Mouse (Mus musculus) adrenal gland, postnatal 4 days (tissue): Measurements from ENCODE around the gene Grin3b. TPM values are rescaled to one million over a fixed set of nuclear protein-coding genes. Genes with fewer than 3 reads are reported as not detected.
A peak's percentile ranks its signal among the peaks of the same experiment; 100 is the strongest.
"Not testable (repeated sequence)": the region's sequence is repeated elsewhere in the genome, so short reads cannot be mapped to it uniquely, and the experiment has no call there.

ENCODE experiments used
- DNase-seq, 2 experiments: peaks; one replicate each; pipeline ENCODE4 v3.0.0; 2021 to 2022; ENCODE audit warnings: low spot score in 2 of 2, mixed read lengths in 2 of 2
- total RNA-seq, 2 experiments: library from RNA; stranded (reverse); gene quantifications; 2 replicates each; pipeline ENCODE4 v1.2.3; 2021

Grin3b gene
- total RNA-seq, 2 experiments from 2014 or later: 0.25 to 0.39 TPM

DNA sequence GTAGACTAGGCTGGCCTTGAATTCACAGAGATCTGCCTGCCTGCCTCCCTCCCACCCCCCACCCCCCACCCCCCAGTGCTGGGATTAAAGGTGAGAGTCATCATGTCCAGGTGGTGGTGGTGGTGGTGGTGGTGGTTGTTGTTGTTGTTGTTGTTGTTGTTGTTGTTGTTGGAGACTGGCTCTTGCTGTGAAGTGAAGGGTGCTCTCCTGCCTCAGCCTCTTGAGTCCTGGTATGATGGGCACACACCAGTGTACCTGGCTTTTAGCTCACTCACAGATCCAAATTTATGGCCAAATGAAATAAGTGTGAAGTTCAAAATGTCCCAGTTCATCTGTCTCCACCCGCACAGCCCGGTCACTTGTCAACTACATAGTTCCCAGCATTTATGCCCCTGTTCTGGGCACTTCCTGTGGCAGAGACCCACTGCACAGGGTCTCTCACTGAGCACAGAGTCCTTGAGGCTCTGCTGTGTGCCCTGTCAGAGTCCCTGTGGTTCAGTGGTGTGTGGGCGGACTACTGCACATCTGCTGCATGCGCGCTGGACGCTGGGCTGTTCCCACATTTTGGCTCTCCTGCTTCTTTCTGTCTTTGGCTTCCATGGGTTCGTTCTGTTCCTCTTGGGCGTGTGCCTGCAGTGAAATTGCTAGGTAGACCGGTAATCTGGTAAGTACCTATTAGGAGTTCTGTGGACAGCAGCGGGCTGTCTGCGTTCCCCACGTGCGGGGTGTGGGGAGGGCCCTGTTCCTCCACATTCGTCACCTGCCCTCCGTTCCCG lies 35.5 kb upstream of the Grin3b start:
- no peak for DNase-seq

DNA sequence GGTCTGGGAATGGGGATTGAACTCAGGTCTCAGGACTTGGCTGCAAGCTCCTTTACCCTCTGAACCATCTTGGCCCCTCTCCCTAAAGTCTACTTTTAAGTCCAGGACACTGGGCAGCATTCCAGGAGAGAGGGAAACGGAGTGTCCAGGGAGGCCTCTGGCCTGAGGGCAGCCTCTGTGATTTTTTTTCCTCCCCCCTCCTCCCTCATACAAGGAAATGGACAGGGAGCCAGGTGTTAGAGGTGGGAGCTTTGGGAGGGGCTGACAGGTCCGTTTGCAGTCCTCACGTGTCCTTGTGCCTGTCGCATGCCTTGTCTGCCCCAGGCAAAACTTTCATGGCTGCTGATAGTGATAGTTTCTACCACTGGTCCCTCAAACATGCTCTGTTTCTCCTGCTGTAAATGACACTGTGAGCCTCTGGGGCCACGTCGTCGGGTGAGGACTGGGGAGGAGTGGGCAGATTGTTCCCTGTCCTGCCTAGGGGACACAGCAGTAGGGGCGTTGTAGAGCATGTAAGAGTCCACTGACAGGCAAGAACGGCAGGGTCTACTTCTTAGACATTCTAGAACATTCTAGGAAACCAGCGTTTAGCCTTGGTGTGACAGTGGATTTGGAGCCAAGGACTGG lies 34.1 kb upstream of the Grin3b start:
- DNase-seq: no peak

DNA sequence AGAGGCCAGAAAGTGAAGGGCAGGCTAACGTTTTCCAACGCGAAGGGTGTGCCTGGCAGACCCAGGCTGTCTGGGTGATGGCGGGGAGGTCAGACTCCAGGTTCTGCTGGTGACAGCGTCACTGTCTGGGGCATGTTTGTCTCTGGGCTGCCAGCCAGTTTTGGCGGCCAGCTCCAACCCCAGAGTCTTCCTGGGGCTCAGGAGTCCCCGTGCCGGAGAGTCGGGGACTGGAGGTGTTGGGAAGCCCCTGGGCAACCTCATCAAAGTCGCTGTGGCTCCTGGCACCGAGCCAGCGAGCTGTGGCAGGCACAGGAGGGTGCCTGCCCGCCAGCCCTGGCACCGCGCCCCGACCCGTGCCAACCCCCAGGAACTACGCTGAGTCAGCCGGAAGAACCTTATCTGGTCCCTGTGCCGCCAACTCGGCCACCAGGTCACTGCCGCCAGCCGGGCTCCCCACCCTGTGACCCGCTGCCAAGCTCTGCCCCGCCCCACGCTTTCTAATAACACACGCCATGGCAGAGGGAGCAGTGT lies 33.5 kb upstream of the Grin3b start:
- peak; percentile 60 to 81 for DNase-seq

DNA sequence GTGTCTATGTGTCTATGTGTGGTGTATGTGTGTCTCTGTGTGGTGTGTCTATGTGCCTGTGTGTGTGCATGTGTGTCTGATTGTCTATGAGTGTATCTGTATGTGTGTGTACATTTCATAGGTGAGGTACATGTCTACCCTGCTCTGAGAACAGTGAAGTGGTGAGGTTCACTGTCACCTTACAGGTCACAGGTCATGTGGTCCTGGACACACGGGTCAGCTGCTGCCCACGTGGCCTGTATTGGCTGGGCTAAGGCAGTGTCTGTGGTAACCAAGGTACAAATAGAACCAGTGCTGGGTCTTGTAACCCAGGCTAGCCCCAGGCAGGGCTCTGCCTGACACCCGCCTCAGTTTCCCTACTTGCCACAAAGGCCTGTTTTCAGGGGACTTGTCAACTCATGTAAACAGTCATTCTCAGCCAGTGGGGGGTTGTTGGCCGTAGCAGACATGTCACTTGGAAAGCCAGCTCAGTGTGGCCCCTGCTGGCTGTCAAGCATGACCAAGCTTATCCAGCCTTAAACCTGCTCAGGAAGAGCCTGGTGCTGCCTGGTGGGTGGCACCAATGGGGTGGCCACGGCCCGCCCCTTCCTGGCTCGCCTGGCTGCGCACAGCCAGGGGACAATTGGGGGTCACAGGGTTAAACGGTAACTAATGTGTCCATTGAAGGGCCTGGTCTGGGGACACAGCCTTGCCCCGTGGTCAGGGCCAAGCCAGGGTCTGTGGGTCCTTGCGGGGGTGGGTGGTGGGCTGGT lies 32.6 kb upstream of the Grin3b start:
- no peak for DNase-seq

DNA sequence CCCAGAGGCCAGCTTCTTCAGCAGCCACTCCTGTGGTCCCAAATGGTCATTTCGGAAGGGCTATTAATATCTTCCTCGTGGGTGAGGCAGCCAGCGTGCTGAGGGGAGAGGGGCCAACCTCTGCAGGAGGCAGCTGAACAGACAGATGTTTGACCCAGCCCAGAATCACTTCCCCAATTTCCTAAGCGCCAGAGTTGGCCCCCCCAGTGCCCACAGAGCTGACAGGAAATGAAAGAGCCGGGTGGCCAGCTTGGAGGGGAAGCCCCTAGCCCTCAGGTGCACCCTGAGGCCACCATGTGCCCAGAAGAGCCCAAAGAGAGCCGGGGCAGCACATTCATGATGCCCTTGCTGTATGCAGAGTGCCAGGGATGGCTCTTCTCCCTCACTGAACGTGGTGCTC lies 29.8 kb upstream of the Grin3b start:
- no peak for DNase-seq

DNA sequence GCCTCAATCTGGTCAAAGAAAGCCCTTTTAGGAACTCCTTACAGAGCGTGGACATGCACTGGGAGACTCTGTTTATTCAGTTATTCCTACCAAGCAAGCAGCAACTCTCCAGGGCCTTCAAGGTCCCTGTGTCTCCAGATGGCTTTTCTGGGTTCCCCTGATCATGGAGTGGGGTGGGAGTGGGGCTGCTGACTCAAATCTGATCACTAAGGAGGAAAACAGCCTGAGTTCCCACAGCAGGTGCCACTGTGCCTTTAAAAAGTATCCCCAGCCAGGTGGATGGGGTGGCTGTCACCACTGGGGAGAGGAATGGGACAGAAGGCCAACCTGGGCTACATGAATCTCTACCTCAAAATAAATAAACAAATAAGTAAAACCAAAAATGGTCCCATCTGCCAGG lies 27.5 kb upstream of the Grin3b start:
- no peak for DNase-seq

DNA sequence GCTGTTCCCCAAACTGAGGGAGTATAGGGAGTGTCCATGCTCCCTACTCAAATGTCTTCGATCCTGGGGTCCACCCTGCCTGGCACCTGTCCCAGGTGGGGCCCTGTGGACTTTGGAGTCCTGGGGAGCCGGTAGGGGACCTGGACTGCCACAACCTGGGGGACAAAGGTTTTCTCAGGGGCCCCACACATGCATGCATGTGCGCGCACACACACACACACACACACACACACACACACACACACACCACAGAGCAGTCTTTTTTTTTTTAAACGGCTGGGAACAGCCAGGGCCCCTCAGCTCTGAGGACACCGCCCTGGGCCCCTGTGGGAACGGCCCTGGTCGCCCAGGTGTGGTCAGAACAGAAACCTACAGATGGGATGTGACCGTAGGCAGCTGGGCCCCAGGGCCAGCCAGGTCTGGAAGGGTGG lies 27.0 kb upstream of the Grin3b start:
- DNase-seq: no peak

DNA sequence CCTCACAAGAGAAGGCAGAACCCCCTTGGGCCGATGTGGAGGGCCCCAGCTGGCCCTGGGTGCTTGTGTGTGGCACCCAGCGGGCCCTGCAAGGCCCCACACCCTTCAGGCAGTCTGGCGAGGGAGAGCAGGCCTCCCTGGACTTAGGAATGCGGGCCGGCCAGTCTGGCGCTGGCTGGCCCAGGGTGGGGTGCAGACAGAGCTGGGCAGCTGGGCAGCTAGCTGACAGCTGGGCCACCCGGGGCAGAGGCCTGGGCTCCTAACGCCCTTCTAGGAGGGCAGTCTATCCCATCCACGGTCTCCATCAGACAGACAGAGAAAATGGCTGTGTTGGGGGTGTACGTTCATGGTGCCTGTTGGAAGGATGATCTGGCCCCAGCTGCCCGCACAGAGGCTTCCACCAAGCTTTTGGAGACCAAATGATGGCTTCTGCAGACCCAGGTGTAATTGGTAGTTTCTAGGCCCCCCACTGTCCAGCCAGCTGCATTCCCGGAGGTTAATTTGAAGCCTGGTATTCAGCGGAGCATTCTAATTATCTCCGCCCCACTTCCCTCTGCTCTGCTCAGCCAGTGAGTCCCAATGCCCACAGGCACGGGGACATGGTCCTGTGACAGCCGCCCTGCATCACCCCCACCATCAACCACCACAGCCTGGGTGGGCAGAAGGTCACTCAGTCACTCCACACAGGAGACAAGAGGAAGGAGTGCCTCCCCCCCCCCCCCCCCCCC lies 24.8 kb upstream of the Grin3b start:
- no peak for DNase-seq

DNA sequence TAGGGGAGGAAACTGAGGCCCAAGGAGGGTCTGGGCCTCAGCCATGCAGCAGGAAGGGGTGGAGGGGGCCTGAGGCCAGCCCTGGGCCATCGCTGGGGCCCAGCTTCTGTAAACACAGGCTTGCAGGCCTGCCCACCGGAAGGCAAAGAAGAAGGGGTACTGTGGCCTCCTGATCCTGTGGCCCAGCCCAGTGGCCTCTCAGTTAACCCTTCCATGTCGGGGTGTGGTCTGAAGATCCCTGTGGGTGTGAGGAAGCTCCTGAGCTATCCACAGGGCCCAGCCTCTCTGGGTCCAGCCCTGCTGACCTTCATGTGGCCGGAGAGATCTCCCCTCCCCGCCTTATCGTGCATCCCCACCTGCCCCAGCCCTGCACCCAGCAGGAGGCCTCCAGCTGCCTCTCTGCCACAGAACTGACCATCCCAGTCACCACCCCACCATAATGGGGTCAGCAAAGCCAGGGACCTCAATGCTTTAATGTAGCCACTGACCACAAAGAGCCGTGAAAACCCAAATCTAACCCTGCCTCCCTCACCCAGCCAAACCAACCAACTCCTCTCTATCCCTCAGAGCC lies 23.7 kb upstream of the Grin3b start:
- DNase-seq: no peak

DNA sequence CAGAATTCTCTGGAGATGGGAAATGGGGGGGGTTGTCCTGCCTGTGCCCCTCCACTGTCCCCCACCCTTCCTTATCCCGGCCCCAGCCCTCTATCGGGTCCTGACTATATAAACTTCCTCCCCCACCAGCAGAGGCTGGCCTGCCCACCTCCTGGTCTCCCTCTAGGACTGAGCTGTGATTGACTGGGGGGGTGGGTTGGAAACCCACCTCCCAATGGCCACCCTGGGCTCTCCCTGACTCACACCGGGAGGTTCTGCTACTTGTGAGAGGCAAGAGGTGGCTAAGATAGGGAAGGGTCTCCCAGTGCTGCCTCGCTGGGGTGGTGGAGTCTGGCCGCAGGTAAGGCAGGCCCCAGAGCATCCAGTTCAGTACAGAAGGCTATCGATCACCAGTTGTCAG lies 23.0 kb upstream of the Grin3b start:
- DNase-seq: no peak

DNA sequence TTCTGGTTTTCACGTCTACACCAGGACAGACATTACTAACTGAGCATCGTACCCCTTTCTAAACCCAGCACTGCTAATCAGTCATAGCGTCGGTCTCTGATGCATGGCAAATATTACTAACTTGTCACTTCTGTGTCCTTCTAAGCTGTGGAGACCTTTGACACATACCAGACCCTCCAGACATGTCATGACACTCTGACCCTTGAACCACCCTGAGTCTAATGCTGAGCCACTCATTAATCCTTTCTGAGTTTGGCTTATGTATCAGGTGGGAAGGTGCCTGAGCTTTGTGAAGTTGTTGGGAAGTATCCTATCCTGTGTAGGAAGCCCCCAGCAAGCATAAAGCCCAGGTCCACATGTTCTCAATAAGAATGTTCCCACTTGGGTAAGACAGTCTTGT lies 20.6 kb upstream of the Grin3b start:
- no peak for DNase-seq

DNA sequence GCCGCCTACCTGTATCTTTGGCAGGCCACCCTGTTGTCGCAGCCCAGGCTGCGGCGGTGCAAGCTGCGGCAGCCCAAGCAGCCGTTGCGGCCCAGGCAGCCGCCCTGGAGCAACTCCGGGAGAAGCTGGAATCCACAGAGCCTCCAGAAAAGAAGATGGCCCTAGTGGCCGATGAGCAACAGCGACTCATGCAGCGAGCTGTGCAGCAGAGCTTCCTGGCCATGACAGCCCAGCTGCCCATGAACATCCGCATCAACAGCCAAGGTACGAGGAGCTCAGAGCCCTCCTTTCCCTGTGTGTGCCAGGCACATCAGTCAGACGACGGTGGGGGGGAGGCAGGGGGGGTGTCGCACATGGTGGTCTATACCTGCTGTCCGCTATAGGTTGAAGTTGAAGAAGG lies 19.9 kb upstream of the Grin3b start:
- no peak for DNase-seq

DNA sequence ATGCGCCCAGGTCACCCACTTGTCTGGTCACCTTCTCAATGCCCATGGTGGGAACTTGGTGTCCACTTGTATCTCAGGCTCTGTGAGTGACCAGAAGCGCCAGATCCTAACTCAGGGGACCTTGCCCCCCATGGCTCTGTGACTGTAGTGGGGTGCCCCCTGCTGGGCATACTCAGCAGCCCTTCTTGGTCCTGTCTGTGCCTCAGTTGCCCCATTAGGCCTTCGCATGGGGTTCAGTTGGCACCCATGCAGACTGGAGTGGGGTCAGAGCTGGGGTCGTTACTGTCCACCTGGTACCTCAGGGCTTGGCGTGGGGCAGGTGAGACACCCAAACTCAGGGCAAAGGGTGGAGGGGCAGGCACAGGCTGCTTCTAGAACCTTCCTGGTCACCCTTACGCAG lies 16.6 kb upstream of the Grin3b start:
- DNase-seq: no peak

DNA sequence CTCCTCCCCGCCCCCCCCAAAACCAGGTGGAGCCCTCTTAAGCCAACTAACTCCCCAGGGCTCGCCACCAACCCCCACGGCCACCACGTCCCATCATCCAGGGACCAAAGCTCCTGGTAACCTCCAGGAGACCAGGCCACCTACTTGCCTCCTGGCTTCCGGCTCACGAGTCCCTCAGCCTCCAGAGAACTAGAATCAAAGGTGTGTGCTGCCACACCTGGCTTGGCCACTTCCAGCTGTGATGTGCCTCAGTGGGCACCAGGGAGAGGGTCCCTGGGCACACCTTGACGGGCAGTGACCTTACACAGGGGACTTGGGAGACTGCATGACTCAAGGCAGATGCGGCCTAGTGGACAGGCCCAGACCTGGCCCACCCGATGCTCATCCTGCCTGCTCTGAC lies 14.8 kb upstream of the Grin3b start:
- DNase-seq: no peak

DNA sequence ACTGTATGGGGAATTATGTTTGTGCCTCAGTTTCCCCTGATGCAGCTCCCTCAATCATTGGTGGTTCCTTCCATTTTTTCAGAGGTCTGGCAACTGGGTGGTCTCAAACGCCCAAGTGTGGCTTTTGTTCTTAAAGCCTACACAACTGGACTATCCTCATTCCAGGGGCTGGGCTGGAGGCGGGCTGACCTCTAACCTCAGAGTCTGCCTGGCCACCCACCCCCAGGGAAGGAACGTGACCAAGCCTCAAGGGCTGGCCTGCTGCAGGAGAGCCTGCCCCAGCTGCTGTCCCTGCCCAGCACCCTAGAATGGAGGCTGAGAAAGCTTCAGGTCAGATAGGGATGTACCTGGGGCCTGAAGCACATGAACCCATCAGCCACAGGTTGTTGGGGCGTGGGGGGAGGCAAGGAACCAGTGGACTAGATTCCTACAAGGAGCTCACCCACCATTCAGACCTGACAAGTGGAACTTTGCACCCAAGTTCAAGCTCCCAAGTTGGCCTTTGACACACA lies 13.8 kb upstream of the Grin3b start:
- DNase-seq: no peak

DNA sequence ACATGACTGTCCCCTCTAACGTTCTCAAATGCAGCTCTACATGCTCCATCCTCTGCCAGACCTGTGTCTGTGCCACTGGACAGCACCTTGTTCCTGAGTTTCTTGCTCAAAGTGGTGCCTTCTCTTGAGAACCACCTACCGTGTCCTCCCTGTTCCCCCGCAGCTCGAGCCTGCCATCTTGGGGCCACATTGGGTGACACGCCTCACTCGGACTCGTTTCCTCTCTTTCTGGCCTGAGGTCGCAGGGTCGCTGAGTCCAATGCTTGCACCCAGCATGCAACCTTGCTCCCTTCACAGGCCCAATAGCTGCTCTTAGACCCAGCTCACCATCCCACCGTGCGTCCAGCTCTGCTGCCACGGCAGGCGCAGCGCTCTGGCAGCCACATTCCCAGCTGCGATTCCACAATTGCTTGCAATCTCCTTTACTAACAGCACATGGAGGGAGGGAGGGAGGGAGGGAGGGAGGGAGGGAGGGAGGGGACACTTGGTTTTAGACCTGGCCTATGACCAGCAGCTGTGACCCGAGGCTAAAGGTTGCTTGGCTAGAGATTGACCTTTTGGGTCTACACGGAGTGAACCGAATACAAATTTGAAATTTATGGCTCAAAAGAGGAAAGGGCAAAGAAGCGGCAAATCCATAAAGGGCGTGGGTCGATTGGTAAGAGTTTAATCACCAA lies 12.2 kb upstream of the Grin3b start:
- DNase-seq: peak; percentile 61 to 74

DNA sequence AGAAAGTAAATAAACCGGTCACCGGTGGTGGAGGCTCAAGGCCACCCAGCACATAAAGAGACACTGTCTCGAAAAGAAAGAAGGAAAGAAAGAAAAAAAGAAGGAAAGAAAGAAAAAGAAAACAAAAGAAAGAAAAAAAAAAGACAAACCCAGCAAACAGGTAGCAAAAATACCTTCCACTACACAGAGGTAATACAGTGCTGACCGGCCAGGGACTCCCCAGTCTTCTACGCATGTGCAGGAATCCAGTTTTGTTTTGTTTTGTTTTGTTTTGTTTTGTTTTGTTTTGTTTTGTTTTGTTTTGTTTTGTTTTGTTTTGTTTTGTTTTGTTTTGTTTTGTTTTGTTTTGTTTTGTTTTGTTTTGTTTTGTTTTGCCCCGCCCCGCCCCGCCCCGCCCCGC lies 11.1 kb upstream of the Grin3b start:
- not testable (repeated sequence) for DNase-seq

DNA sequence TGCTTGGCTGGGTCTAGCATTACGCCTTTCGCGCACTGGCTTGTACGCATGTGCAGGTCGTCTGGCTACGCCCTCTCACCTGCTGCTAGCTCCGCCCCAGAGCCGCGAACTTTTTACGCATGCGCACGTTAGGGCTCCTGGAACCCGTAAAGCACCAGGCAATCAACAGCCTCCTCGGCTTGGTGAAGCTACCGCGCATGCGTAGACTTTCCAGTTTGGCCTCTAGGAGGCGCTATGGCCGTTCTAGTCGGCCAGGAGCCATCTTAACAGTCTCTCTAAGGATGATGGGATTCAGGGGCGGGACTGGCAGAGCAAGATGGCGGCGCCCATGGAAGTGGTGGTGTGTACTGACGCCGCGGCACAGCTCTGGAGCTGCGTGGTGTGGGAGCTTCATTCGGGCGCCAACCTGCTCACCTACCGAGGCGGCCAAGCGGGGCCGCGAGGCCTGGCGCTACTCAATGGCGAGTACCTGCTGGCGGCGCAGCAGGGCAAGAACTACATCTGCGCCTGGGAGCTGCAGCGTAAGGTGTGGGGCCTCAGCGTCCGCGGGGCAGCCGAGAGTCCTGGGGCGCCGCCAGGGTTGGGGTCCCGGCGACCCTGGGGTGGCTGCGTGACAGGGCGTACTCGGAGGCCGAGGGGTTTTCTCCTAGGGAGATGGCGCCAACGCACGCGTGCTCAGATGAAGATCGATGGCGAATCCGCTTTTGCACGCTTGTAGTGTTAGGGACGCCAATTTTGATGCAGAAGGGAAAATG lies 10.5 kb upstream of the Grin3b start, which contains the start of gene Wdr18:
Wdr18 (plus strand) TSS at position 306 of the 755 bp plus-strand sequence.
- peak; percentile 97 to 99 for DNase-seq

DNA sequence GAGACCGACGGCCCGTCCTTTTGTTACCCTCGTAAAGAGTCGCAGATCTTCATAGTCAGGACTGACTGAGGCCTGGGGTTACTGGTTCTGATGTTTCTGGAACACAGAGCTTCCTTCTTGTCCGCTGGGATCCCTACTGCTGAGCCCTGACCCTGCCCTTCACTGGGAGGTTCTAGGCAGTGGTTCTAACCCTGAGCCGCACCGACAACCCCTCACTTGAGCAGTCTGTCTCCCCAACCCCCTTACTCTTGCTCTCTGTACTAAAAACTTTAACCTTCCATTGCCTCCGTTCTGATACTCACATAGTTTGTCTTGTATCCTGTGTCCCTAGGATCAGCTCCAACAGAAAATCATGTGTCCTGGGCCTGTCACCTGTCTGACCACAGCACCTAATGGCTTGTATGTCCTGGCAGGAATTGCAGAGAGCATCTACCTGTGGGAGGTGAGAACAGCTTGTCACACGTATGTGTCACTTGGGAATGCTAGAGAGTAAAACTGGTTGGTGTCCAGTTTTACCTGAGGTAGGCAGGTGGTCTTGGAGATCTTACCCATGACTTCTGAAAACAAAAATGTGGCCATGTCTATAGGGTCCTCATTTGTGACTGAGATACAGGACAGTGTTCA lies 9.7 kb upstream of the Grin3b start:
- DNase-seq: no peak
